Mouse (Mus musculus): ENCODE data around the gene Ndufb7.
"Not testable (repeated sequence)": the region's sequence is repeated elsewhere in the genome, so short reads cannot be mapped to it uniquely, and the experiment has no call there.

Ndufb7 gene

GRCm38 (mm10) chr8:83576516-83576895 is 10.0 kb downstream of the Ndufb7 start:
- DNase-seq (ENCODE audit: low read depth), result no peak

- DNase-seq (ENCODE audit: low read depth), result no peak
Measured at GRCm38 (mm10) chr8:83576921-83577320, 10.4 kb downstream of the Ndufb7 start.

- no peak for DNase-seq (ENCODE audit: low read depth)
Measured at GRCm38 (mm10) chr8:83577384-83577791, 10.9 kb downstream of the Ndufb7 start.

- DNase-seq (ENCODE audit: low read depth), result no peak
Measured at GRCm38 (mm10) chr8:83578131-83579055, 11.9 kb downstream of the Ndufb7 start.

GRCm38 (mm10) chr8:83579676-83580075 is 13.2 kb downstream of the Ndufb7 start:
- DNase-seq (ENCODE audit: low read depth), result no peak

- no peak for DNase-seq (ENCODE audit: low read depth)
Measured at GRCm38 (mm10) chr8:83580826-83581225, 14.4 kb downstream of the Ndufb7 start.

- DNase-seq (ENCODE audit: low read depth), result no peak
Measured at GRCm38 (mm10) chr8:83582226-83582625, 15.8 kb downstream of the Ndufb7 start.

- DNase-seq (ENCODE audit: low read depth), result no peak
Measured at GRCm38 (mm10) chr8:83583236-83583635, 16.8 kb downstream of the Ndufb7 start.

GRCm38 (mm10) chr8:83584771-83585170 is 18.3 kb downstream of the Ndufb7 start:
- no peak for DNase-seq (ENCODE audit: low read depth)

GRCm38 (mm10) chr8:83585333-83585732 is 18.9 kb downstream of the Ndufb7 start:
- no peak for DNase-seq (ENCODE audit: low read depth)

GRCm38 (mm10) chr8:83587644-83588043 is 21.2 kb downstream of the Ndufb7 start:
- no peak for DNase-seq (ENCODE audit: low read depth)

- DNase-seq (ENCODE audit: low read depth), result no peak
Measured at GRCm38 (mm10) chr8:83588886-83589285, 22.4 kb downstream of the Ndufb7 start.

- no peak for DNase-seq (ENCODE audit: low read depth)
Measured at GRCm38 (mm10) chr8:83590488-83591023, 24.1 kb downstream of the Ndufb7 start.

- DNase-seq (ENCODE audit: low read depth), result no peak
Measured at GRCm38 (mm10) chr8:83592682-83593081, 26.2 kb downstream of the Ndufb7 start.

- no peak for DNase-seq (ENCODE audit: low read depth)
Measured at GRCm38 (mm10) chr8:83593325-83594166, 27.1 kb downstream of the Ndufb7 start.

- peak; percentile 97 for DNase-seq (ENCODE audit: low read depth)
Measured at GRCm38 (mm10) chr8:83594167-83595049, 27.9 kb downstream of the Ndufb7 start.

- not testable (repeated sequence) for DNase-seq (ENCODE audit: low read depth)
Measured at GRCm38 (mm10) chr8:83595050-83595345, 28.5 kb downstream of the Ndufb7 start.

GRCm38 (mm10) chr8:83596369-83596768 is 29.9 kb downstream of the Ndufb7 start:
- no peak for DNase-seq (ENCODE audit: low read depth)

GRCm38 (mm10) chr8:83598146-83598545 is 31.7 kb downstream of the Ndufb7 start:
- DNase-seq (ENCODE audit: low read depth), result no peak

GRCm38 (mm10) chr8:83599814-83600213 is 33.3 kb downstream of the Ndufb7 start:
- no peak for DNase-seq (ENCODE audit: low read depth)

- no peak for DNase-seq (ENCODE audit: low read depth)
Measured at GRCm38 (mm10) chr8:83602650-83603029, 36.2 kb downstream of the Ndufb7 start.

Measured in c-Kit-positive CD71-positive TER-119-negative erythroid progenitor cells, embryonic 14.5 days (primary cell).